Mouse (Mus musculus): ENCODE measurements around the gene AW011738. TPM values are rescaled to one million over a fixed set of nuclear protein-coding genes. Genes with fewer than 3 reads are reported as not detected.
A peak's percentile ranks its signal among the peaks of the same experiment; 100 is the strongest.

The AW011738 gene
- polyA plus RNA-seq, 1 experiment from 2014 or later: 0.84 TPM

GRCm38 (mm10) chr4:156234021-156234501 is 31.0 kb downstream of the AW011738 start:
- peak overlapping the region; percentile 81 for H3K9ac ChIP-seq (ENCODE audit: low read length)
- WGBS: 4% methylated on average over 17 of the region's 17 CpGs
- no peaks in the 10 kb centered on the region for H3K27me3 ChIP-seq (ENCODE audit: control insufficient read depth, insufficient read depth, low read length)
- no peaks in the 10 kb centered on the region for H3K9me3 ChIP-seq (ENCODE audit: control insufficient read depth, low read length)
- H3K4me2 ChIP-seq (ENCODE audit: low read length): peak overlapping the region; percentile 90
- H3K4me3 ChIP-seq (ENCODE audit: control insufficient read depth in 1 of 2, insufficient read depth in 1 of 2, low read depth in 1 of 2, low read length in 2 of 2): peak overlapping the region; percentile 65 to 99
- peaks cover 59% of the 10 kb centered on the region for H3K36me3 ChIP-seq (ENCODE audit: control insufficient read depth, insufficient read depth, low read length)
- H3K4me1 ChIP-seq (ENCODE audit: control insufficient read depth in 2 of 2, insufficient read depth in 2 of 2, low read length in 2 of 2): peaks cover 5 to 9% of the 10 kb centered on the region in 2 experiments; a peak in 3 of 4 replicates
- H3K27ac ChIP-seq (replicated peaks in 1 of 2; ENCODE audit: control insufficient read depth in 1 of 2, insufficient read depth in 1 of 2, low read depth in 2 of 2, low read length in 2 of 2): peak overlapping the region; percentile 17 to 69; a peak in 2 of 4 replicates
- ATAC-seq (ENCODE audit: insufficient number of reproducible peaks, insufficient read depth, low FRiP score, low read depth): no peak

GRCm38 (mm10) chr4:156234701-156235213 is 31.7 kb downstream of the AW011738 start, which contains the start of gene Plekhn1:
TSS of gene Plekhn1 (minus strand) at chr4:156234857.
- Histone ChIP-seq H3K4me2 (ENCODE audit: low read length) (peak within 1 kb of the TSS; percentile 90), H3K4me3 (ENCODE audit: control insufficient read depth in 1 of 2, insufficient read depth in 1 of 2, low read depth in 1 of 2, low read length in 2 of 2) (peak within 1 kb of the TSS; percentile 65 to 99), H3K9me3 (ENCODE audit: control insufficient read depth, low read length) (no peaks in the 10 kb centered on the region), H3K36me3 (ENCODE audit: control insufficient read depth, insufficient read depth, low read length) (peaks cover 59% of the 10 kb centered on the region), H3K4me1 (ENCODE audit: control insufficient read depth in 2 of 2, insufficient read depth in 2 of 2, low read length in 2 of 2) (peaks cover 5 to 9% of the 10 kb centered on the region in 2 experiments; a peak in 3 of 4 replicates), H3K9ac (ENCODE audit: low read length) (peak within 1 kb of the TSS; percentile 81), H3K27me3 (ENCODE audit: control insufficient read depth, insufficient read depth, low read length) (no peaks in the 10 kb centered on the region), H3K27ac (replicated peaks in 1 of 2; ENCODE audit: control insufficient read depth in 1 of 2, insufficient read depth in 1 of 2, low read depth in 2 of 2, low read length in 2 of 2) (peak within 1 kb of the TSS; percentile 17 to 88; a peak in 2 of 4 replicates)
- WGBS: 2% methylated on average over 30 of the region's 48 CpGs
- ATAC-seq (ENCODE audit: insufficient number of reproducible peaks, insufficient read depth, low FRiP score, low read depth): peak; percentile 8; the same call in 1 of the 2 replicates

GRCm38 (mm10) chr4:156235360-156235770 is 32.3 kb downstream of the AW011738 start:
- Histone ChIP-seq H3K27me3 (ENCODE audit: control insufficient read depth, insufficient read depth, low read length) (no peaks in the 10 kb centered on the region), H3K4me2 (ENCODE audit: low read length) (peak overlapping the region; percentile 90), H3K9me3 (ENCODE audit: control insufficient read depth, low read length) (no peaks in the 10 kb centered on the region), H3K9ac (ENCODE audit: low read length) (peak overlapping the region; percentile 80), H3K4me3 (ENCODE audit: control insufficient read depth in 1 of 2, insufficient read depth in 1 of 2, low read depth in 1 of 2, low read length in 2 of 2) (peak overlapping the region; percentile 38 to 99), H3K27ac (replicated peaks in 1 of 2; ENCODE audit: control insufficient read depth in 1 of 2, insufficient read depth in 1 of 2, low read depth in 2 of 2, low read length in 2 of 2) (peak overlapping the region in 1 of 2 experiments; percentile 88; a peak in 1 of 4 replicates), H3K36me3 (ENCODE audit: control insufficient read depth, insufficient read depth, low read length) (peaks cover 60% of the 10 kb centered on the region), H3K4me1 (ENCODE audit: control insufficient read depth in 2 of 2, insufficient read depth in 2 of 2, low read length in 2 of 2) (peaks cover 5 to 9% of the 10 kb centered on the region in 2 experiments; a peak in 3 of 4 replicates)
- WGBS: under 1% methylated on average over 15 of the region's 15 CpGs
- no peak for ATAC-seq (ENCODE audit: insufficient number of reproducible peaks, insufficient read depth, low FRiP score, low read depth)

GRCm38 (mm10) chr4:156235808-156236533 is 32.9 kb downstream of the AW011738 start, which contains the start of gene Noc2l:
TSS of gene Noc2l (plus strand) at chr4:156236010.
- ATAC-seq (ENCODE audit: insufficient number of reproducible peaks, insufficient read depth, low FRiP score, low read depth): peak; percentile 74
- peaks cover 60% of the 10 kb centered on the region for H3K36me3 ChIP-seq (ENCODE audit: control insufficient read depth, insufficient read depth, low read length)
- H3K4me2 ChIP-seq (ENCODE audit: low read length): peak within 1 kb of the TSS; percentile 90
- H3K9ac ChIP-seq (ENCODE audit: low read length): peak within 1 kb of the TSS; percentile 81
- H3K9me3 ChIP-seq (ENCODE audit: control insufficient read depth, low read length): no peaks in the 10 kb centered on the region
- peak within 1 kb of the TSS; percentile 82 to 99 for H3K4me3 ChIP-seq (ENCODE audit: control insufficient read depth in 1 of 2, insufficient read depth in 1 of 2, low read depth in 1 of 2, low read length in 2 of 2)
- peaks cover 5 to 9% of the 10 kb centered on the region in 2 experiments; a peak in 3 of 4 replicates for H3K4me1 ChIP-seq (ENCODE audit: control insufficient read depth in 2 of 2, insufficient read depth in 2 of 2, low read length in 2 of 2)
- under 1% methylated on average over 90 of the region's 90 CpGs for WGBS
- no peaks in the 10 kb centered on the region for H3K27me3 ChIP-seq (ENCODE audit: control insufficient read depth, insufficient read depth, low read length)
- peak within 1 kb of the TSS; percentile 57 to 88 for H3K27ac ChIP-seq (replicated peaks in 1 of 2; ENCODE audit: control insufficient read depth in 1 of 2, insufficient read depth in 1 of 2, low read depth in 2 of 2, low read length in 2 of 2)

GRCm38 (mm10) chr4:156236651-156237447 is 33.7 kb downstream of the AW011738 start:
- peaks cover 5 to 9% of the 10 kb centered on the region in 2 experiments; a peak in 3 of 4 replicates for H3K4me1 ChIP-seq (ENCODE audit: control insufficient read depth in 2 of 2, insufficient read depth in 2 of 2, low read length in 2 of 2)
- no peaks in the 10 kb centered on the region for H3K9me3 ChIP-seq (ENCODE audit: control insufficient read depth, low read length)
- no peak overlapping the region for H3K27ac ChIP-seq (replicated peaks in 1 of 2; ENCODE audit: control insufficient read depth in 1 of 2, insufficient read depth in 1 of 2, low read depth in 2 of 2, low read length in 2 of 2)
- no peaks in the 10 kb centered on the region for H3K27me3 ChIP-seq (ENCODE audit: control insufficient read depth, insufficient read depth, low read length)
- ATAC-seq (ENCODE audit: insufficient number of reproducible peaks, insufficient read depth, low FRiP score, low read depth): no peak
- peak overlapping the region; percentile 80 for H3K9ac ChIP-seq (ENCODE audit: low read length)
- 30% methylated on average over 55 of the region's 60 CpGs for WGBS
- peak overlapping the region; percentile 90 for H3K4me2 ChIP-seq (ENCODE audit: low read length)
- peak overlapping the region; percentile 82 to 99 for H3K4me3 ChIP-seq (ENCODE audit: control insufficient read depth in 1 of 2, insufficient read depth in 1 of 2, low read depth in 1 of 2, low read length in 2 of 2)
- peaks cover 60% of the 10 kb centered on the region for H3K36me3 ChIP-seq (ENCODE audit: control insufficient read depth, insufficient read depth, low read length)

GRCm38 (mm10) chr4:156249567-156249966 is 46.5 kb downstream of the AW011738 start:
- WGBS: 50% methylated on average over 11 of the region's 11 CpGs
- H3K9ac ChIP-seq (ENCODE audit: low read length): no peak overlapping the region
- ATAC-seq (ENCODE audit: insufficient number of reproducible peaks, insufficient read depth, low FRiP score, low read depth): no peak
- no peaks in the 10 kb centered on the region for H3K9me3 ChIP-seq (ENCODE audit: control insufficient read depth, low read length)
- no peak overlapping the region for H3K4me3 ChIP-seq (ENCODE audit: control insufficient read depth in 1 of 2, insufficient read depth in 1 of 2, low read depth in 1 of 2, low read length in 2 of 2)
- H3K27ac ChIP-seq (replicated peaks in 1 of 2; ENCODE audit: control insufficient read depth in 1 of 2, insufficient read depth in 1 of 2, low read depth in 2 of 2, low read length in 2 of 2): no peak overlapping the region
- no peak overlapping the region for H3K4me2 ChIP-seq (ENCODE audit: low read length)
- peaks cover 45% of the 10 kb centered on the region for H3K36me3 ChIP-seq (ENCODE audit: control insufficient read depth, insufficient read depth, low read length)
- peaks cover 19% of the 10 kb centered on the region for H3K27me3 ChIP-seq (ENCODE audit: control insufficient read depth, insufficient read depth, low read length)
- H3K4me1 ChIP-seq (ENCODE audit: control insufficient read depth in 2 of 2, insufficient read depth in 2 of 2, low read length in 2 of 2): peaks cover 6 to 7% of the 10 kb centered on the region in 2 experiments; a peak in 3 of 4 replicates

GRCm38 (mm10) chr4:156251081-156251480 is 48.0 kb downstream of the AW011738 start:
- Histone ChIP-seq H3K9ac (ENCODE audit: low read length) (no peak overlapping the region), H3K4me1 (ENCODE audit: control insufficient read depth in 2 of 2, insufficient read depth in 2 of 2, low read length in 2 of 2) (peaks cover 10 to 14% of the 10 kb centered on the region in 2 experiments), H3K4me3 (ENCODE audit: control insufficient read depth in 1 of 2, insufficient read depth in 1 of 2, low read depth in 1 of 2, low read length in 2 of 2) (no peak overlapping the region), H3K36me3 (ENCODE audit: control insufficient read depth, insufficient read depth, low read length) (peaks cover 30% of the 10 kb centered on the region), H3K4me2 (ENCODE audit: low read length) (no peak overlapping the region), H3K27ac (replicated peaks in 1 of 2; ENCODE audit: control insufficient read depth in 1 of 2, insufficient read depth in 1 of 2, low read depth in 2 of 2, low read length in 2 of 2) (no peak overlapping the region), H3K27me3 (ENCODE audit: control insufficient read depth, insufficient read depth, low read length) (peaks cover 32% of the 10 kb centered on the region), H3K9me3 (ENCODE audit: control insufficient read depth, low read length) (no peaks in the 10 kb centered on the region)
- WGBS: 80% methylated on average over 8 of the region's 8 CpGs
- no peak for ATAC-seq (ENCODE audit: insufficient number of reproducible peaks, insufficient read depth, low FRiP score, low read depth)
